Mouse (Mus musculus): ENCODE results near the gene Clasp1. TPM values are rescaled to one million over a fixed set of nuclear protein-coding genes. Genes with fewer than 3 reads are reported as not detected.

Clasp1 gene
- 43.4 TPM for polyA plus RNA-seq (2017; shearing (Covaris generic))

GRCm38 (mm10) chr1:118388757-118389453 is at the start of gene Clasp1:
TSS of gene Clasp1 (plus strand) at chr1:118389058.

GRCm38 (mm10) chr1:118627781-118628464 is 239.1 kb downstream of the Clasp1 start, which contains the start of gene Tfcp2l1:
TSS of gene Tfcp2l1 (plus strand) at chr1:118627945.

Other genes with a start within 250 kb of the Clasp1 start
- gene Gm29106, start 212.5 kb upstream of the Clasp1 start, polyA plus RNA-seq (2017; shearing (Covaris generic)): not detected
- gene Tsn, start 77.3 kb upstream of the Clasp1 start, polyA plus RNA-seq (2017; shearing (Covaris generic)): 228 TPM
- gene Nifk, start 67.2 kb upstream of the Clasp1 start, polyA plus RNA-seq (2017; shearing (Covaris generic)): 77.3 TPM
- 0.06 TPM for gene Tfcp2l1, start 238.9 kb downstream of the Clasp1 start, polyA plus RNA-seq (2017; shearing (Covaris generic))